Mouse (Mus musculus) thymus, postnatal 25 days (tissue): ENCODE data around the gene Slc5a2.

Source experiments
- DNase-seq: peaks from one replicate; pipeline ENCODE4 v3.0.0; 2022

The Slc5a2 gene

GRCm38 (mm10) chr7:128252609-128253008 lies 12.8 kb upstream of the Slc5a2 start:
- peak; percentile 93 for DNase-seq

- no peak for DNase-seq
These were observed 10.5 kb upstream of the Slc5a2 start for GRCm38 (mm10) chr7:128254978-128255377.

- DNase-seq: no peak
These were observed 9.7 kb upstream of the Slc5a2 start for GRCm38 (mm10) chr7:128255757-128256156.

GRCm38 (mm10) chr7:128256783-128257334 lies 8.6 kb upstream of the Slc5a2 start:
- no peak for DNase-seq

- DNase-seq: no peak
These were observed 599 bp downstream of the Slc5a2 start for GRCm38 (mm10) chr7:128266056-128266455.

- DNase-seq: no peak
These were observed 1.9 kb downstream of the Slc5a2 start for GRCm38 (mm10) chr7:128267391-128267790.

- no peak for DNase-seq
These were observed 2.4 kb downstream of the Slc5a2 start for GRCm38 (mm10) chr7:128267813-128268212.

- DNase-seq: no peak
These were observed 5.0 kb downstream of the Slc5a2 start for GRCm38 (mm10) chr7:128270431-128270850.

GRCm38 (mm10) chr7:128271496-128271895 lies 6.0 kb downstream of the Slc5a2 start:
- no peak for DNase-seq

GRCm38 (mm10) chr7:128276051-128276450 lies 10.6 kb downstream of the Slc5a2 start:
- DNase-seq: no peak

GRCm38 (mm10) chr7:128279750-128280149 lies 14.3 kb downstream of the Slc5a2 start:
- DNase-seq: no peak

- DNase-seq: no peak
These were observed 16.3 kb downstream of the Slc5a2 start for GRCm38 (mm10) chr7:128281765-128282164.

GRCm38 (mm10) chr7:128282532-128283244 lies 17.2 kb downstream of the Slc5a2 start:
- DNase-seq: no peak

- DNase-seq: no peak
These were observed 18.6 kb downstream of the Slc5a2 start for GRCm38 (mm10) chr7:128284047-128284446.

- no peak for DNase-seq
These were observed 19.6 kb downstream of the Slc5a2 start for GRCm38 (mm10) chr7:128285060-128285459.

- peak; percentile 13 for DNase-seq
These were observed 23.6 kb downstream of the Slc5a2 start for GRCm38 (mm10) chr7:128288923-128289544.

- DNase-seq: no peak
These were observed 29.3 kb downstream of the Slc5a2 start for GRCm38 (mm10) chr7:128294785-128295184.

- no peak for DNase-seq
These were observed 31.1 kb downstream of the Slc5a2 start for GRCm38 (mm10) chr7:128296514-128296913.

- DNase-seq: peak; percentile 6
These were observed 31.8 kb downstream of the Slc5a2 start for GRCm38 (mm10) chr7:128297291-128297616.

- peak; percentile 76 for DNase-seq
These were observed 32.4 kb downstream of the Slc5a2 start, which contains the start of gene BC017158 for GRCm38 (mm10) chr7:128297617-128298480. Gene BC017158 (minus strand): TSS chr7:128298170.

GRCm38 (mm10) chr7:128298481-128299342 lies 33.3 kb downstream of the Slc5a2 start:
- DNase-seq: no peak

GRCm38 (mm10) chr7:128300952-128301351 lies 35.5 kb downstream of the Slc5a2 start:
- no peak for DNase-seq
